Mouse (Mus musculus) urinary bladder, postnatal 4 days (tissue): ENCODE results near the gene Vwce.

Experiments used
- DNase-seq, 2 experiments: peaks; one replicate each; pipeline ENCODE4 v3.0.0; 2021 to 2022; ENCODE audit warnings: low spot score in 2 of 2

The Vwce gene

GRCm38 (mm10) chr19:10645616-10646015, 11.6 kb downstream of the Vwce start:
- DNase-seq = no peak

GRCm38 (mm10) chr19:10648156-10648555, 14.1 kb downstream of the Vwce start:
- no peak for DNase-seq

- no peak for DNase-seq
These were observed 22.0 kb downstream of the Vwce start for GRCm38 (mm10) chr19:10656058-10656457.

GRCm38 (mm10) chr19:10657742-10658141, 23.7 kb downstream of the Vwce start:
- no peak for DNase-seq

- DNase-seq = no peak
These were observed 24.4 kb downstream of the Vwce start for GRCm38 (mm10) chr19:10658406-10658805.

GRCm38 (mm10) chr19:10661373-10661772, 27.4 kb downstream of the Vwce start:
- DNase-seq = no peak

GRCm38 (mm10) chr19:10661919-10662318, 27.9 kb downstream of the Vwce start:
- DNase-seq = no peak

GRCm38 (mm10) chr19:10662665-10663064, 28.7 kb downstream of the Vwce start:
- no peak for DNase-seq

- DNase-seq = no peak
These were observed 31.1 kb downstream of the Vwce start for GRCm38 (mm10) chr19:10665093-10665492.

GRCm38 (mm10) chr19:10665499-10665898, 31.5 kb downstream of the Vwce start:
- DNase-seq = peak in 1 of 2 experiments; percentile 77

GRCm38 (mm10) chr19:10671319-10671718, 37.3 kb downstream of the Vwce start:
- no peak for DNase-seq

GRCm38 (mm10) chr19:10671854-10672417, 37.9 kb downstream of the Vwce start:
- DNase-seq = no peak

GRCm38 (mm10) chr19:10673275-10673674, 39.3 kb downstream of the Vwce start:
- DNase-seq = no peak

GRCm38 (mm10) chr19:10676656-10677055, 42.6 kb downstream of the Vwce start:
- no peak for DNase-seq

- DNase-seq = peak; percentile 62 to 83
These were observed 44.1 kb downstream of the Vwce start, which contains the start of gene Pga5 for GRCm38 (mm10) chr19:10677915-10678771. TSS of gene Pga5 (minus strand) at chr19:10678071.

GRCm38 (mm10) chr19:10678772-10679067, 44.7 kb downstream of the Vwce start:
- no peak for DNase-seq

- no peak for DNase-seq
These were observed 47.6 kb downstream of the Vwce start for GRCm38 (mm10) chr19:10681571-10681970.

- DNase-seq = no peak
These were observed 51.1 kb downstream of the Vwce start for GRCm38 (mm10) chr19:10685081-10685480.

- no peak for DNase-seq
These were observed 51.7 kb downstream of the Vwce start for GRCm38 (mm10) chr19:10685727-10686126.

- DNase-seq = peak; percentile 92 to 96
These were observed 54.7 kb downstream of the Vwce start, which contains the start of gene Vps37c for GRCm38 (mm10) chr19:10688537-10689352. TSS of gene Vps37c (plus strand) at chr19:10688735.

- no peak for DNase-seq
These were observed 55.6 kb downstream of the Vwce start for GRCm38 (mm10) chr19:10689470-10690166.

GRCm38 (mm10) chr19:10690336-10690735, 56.3 kb downstream of the Vwce start:
- DNase-seq = no peak
